Mouse (Mus musculus): ENCODE data around the gene Ccz1. TPM values are rescaled to one million over a fixed set of nuclear protein-coding genes. Genes with fewer than 3 reads are reported as not detected.
"Not testable (repeated sequence)": the region's sequence is repeated elsewhere in the genome, so short reads cannot be mapped to it uniquely, and the experiment has no call there.

The Ccz1 gene
- polyA plus RNA-seq, 1 experiment from 2014 or later: 93.1 TPM

DNA sequence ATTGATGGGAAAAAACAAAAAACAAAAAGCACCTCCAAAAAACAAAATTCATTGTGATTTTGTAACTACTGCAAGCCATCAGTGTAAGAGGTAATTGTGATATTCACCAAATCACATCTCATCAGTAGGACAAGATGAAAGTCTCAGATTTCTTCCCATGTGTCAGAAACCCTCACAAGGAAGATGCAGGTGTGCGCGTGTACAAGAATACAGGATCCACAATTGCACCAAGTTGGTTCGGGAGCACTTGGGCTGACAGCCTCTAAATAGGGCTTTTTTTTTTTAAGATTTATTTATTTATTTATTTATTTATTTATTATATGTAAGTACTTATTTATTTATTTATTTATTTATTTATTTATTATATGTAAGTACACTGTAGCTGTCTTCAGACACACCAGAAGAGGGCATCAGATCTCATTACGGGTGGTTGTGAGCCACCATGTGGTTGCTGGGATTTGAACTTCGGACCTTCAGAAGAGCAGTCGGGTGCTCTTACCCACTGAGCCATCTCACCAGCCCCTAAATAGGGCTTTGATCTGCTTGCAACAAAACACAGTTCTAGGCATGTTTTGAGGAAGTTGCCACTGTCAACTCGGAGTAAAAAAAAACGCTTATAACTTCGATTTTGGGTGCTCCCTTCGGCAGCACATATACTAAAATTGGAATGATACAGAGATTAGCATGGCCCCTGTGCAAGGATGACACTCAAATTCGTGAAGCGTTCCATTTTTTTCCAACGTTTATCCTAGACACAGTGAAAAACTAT is 1.1 kb downstream of the Ccz1 start:
- not testable (repeated sequence) for DNase-seq (ENCODE audit: low spot score); H3K27me3 ChIP-seq (replicated peaks; ENCODE audit: control insufficient read depth, insufficient read depth, low read length); H3K9ac ChIP-seq (ENCODE audit: low read depth, low read length); H3K27ac ChIP-seq (ENCODE audit: low read depth, low read length); H3K4me1 ChIP-seq (replicated peaks; ENCODE audit: control insufficient read depth, insufficient read depth, low read length); H3K9me3 ChIP-seq (ENCODE audit: control insufficient read depth, low read length); ATAC-seq (replicated peaks; ENCODE audit: low FRiP score)
- H3K36me3 ChIP-seq (ENCODE audit: control insufficient read depth, insufficient read depth, low read length): peaks cover 20% of the 10 kb centered on the region; the same call in 1 of the 2 replicates
- H3K4me2 ChIP-seq: peak overlapping the region; percentile 75
- peak overlapping the region; percentile 80 for H3K4me3 ChIP-seq (ENCODE audit: low read depth, low read length)
- WGBS: 41% methylated on average over 12 of the region's 13 CpGs

DNA sequence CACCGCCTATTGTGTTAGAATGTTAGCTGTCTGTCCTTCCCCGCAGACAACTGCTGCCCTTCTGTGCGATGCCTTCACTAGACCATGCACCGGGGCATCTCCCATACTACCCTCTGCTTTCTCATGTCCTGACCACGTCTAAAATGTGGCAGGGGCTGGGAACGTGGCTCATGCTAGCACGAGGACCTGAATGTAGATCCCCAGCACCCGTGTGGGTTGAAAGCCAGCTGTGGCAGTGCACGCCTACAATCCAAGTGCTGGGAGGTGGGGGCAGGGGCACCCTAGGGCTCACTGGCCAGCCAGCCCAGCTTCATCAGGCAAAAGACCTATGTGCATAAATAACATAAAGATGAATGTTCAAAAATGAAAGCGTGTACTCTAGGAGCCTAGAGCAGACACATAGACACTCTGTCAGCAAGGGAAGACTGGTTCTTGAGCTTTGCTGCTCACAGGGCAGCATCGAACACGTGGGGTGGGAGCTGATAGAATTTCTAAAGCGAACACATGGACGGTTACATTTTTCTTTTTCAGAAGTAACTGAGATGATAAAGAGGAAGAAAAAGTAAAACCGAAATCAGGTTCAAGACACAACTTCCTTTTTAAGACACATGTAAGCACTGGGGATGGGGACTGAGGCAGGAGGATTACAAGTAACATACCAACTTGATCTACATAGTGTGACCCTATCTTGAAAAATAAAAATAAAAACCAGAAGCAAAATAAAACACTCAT is 12.1 kb downstream of the Ccz1 start:
- WGBS: 89% methylated on average over 15 of the region's 15 CpGs
- no peaks in the 10 kb centered on the region for H3K4me1 ChIP-seq (replicated peaks; ENCODE audit: control insufficient read depth, insufficient read depth, low read length)
- no peak overlapping the region for H3K9ac ChIP-seq (ENCODE audit: low read depth, low read length)
- H3K36me3 ChIP-seq (ENCODE audit: control insufficient read depth, insufficient read depth, low read length): peaks cover 42% of the 10 kb centered on the region
- no peak overlapping the region for H3K4me2 ChIP-seq
- no peaks in the 10 kb centered on the region for H3K9me3 ChIP-seq (ENCODE audit: control insufficient read depth, low read length)
- H3K4me3 ChIP-seq (ENCODE audit: low read depth, low read length): no peak overlapping the region
- H3K27ac ChIP-seq (ENCODE audit: low read depth, low read length): no peak overlapping the region
- no peaks in the 10 kb centered on the region for H3K27me3 ChIP-seq (replicated peaks; ENCODE audit: control insufficient read depth, insufficient read depth, low read length)
- ATAC-seq (replicated peaks; ENCODE audit: low FRiP score) (no peak), DNase-seq (ENCODE audit: low spot score) (no peak)

DNA sequence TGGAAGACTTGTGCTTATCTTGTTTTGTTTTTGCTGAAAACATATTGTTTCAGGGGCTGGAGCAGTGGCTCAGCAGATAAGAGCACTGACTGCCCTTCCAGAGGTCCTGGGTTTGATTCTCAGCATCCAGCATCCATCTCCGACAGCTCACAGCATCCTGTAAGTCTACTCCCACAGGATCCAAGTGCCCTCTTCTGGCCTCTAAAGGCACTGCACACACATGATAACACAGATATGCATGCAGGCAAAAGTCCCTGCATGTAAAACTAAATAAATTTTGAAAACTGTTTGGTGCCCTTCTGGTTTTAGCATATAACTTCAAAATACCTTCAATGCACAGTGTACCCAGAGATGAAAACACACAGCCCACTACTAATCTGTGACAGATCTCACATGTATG is 15.3 kb downstream of the Ccz1 start:
- no peak overlapping the region for H3K4me2 ChIP-seq
- peaks cover 46% of the 10 kb centered on the region for H3K36me3 ChIP-seq (ENCODE audit: control insufficient read depth, insufficient read depth, low read length)
- DNase-seq (ENCODE audit: low spot score) (no peak), ATAC-seq (replicated peaks; ENCODE audit: low FRiP score) (no peak)
- H3K9me3 ChIP-seq (ENCODE audit: control insufficient read depth, low read length): no peaks in the 10 kb centered on the region
- no peak overlapping the region for H3K9ac ChIP-seq (ENCODE audit: low read depth, low read length)
- H3K27ac ChIP-seq (ENCODE audit: low read depth, low read length): no peak overlapping the region
- H3K4me1 ChIP-seq (replicated peaks; ENCODE audit: control insufficient read depth, insufficient read depth, low read length): no peaks in the 10 kb centered on the region
- 90% methylated on average over 1 of the region's 1 CpGs for WGBS
- H3K27me3 ChIP-seq (replicated peaks; ENCODE audit: control insufficient read depth, insufficient read depth, low read length): no peaks in the 10 kb centered on the region
- H3K4me3 ChIP-seq (ENCODE audit: low read depth, low read length): no peak overlapping the region

DNA sequence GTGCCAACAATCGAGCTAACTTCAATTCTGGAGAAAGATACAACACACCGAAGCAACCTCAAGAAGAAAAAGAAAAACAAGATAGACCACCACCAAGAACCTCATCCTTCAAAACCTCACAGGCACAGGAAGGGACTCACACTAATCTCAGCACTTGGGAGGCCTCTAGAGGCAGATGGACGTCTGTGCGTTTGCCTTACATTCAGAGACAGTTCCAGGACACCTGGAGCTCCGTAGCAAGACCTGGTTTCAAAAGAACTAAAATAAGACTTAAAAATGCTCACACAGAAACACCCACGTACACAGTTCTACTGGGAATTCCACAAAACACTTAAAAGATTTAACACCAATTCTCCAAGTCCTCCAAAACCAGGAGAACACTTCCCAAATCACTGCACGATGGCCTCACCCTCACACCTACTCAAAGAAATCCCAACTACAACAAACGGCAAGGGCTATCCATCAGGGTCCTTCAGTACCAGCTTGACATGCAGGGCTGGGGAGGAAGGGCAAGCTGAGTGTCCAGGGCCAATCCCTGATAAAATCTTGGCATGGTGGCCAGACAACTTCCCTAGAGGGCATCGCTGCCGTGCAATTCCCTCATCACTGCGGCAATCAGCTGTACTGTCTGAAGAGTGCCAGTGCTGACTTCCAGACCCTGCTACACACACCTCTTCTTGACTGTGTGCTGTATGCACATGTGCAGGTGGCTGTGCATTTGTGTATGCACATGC is 19.9 kb downstream of the Ccz1 start:
- Histone ChIP-seq H3K36me3 (ENCODE audit: control insufficient read depth, insufficient read depth, low read length) (peaks cover 50% of the 10 kb centered on the region), H3K4me1 (replicated peaks; ENCODE audit: control insufficient read depth, insufficient read depth, low read length) (no peaks in the 10 kb centered on the region), H3K27me3 (replicated peaks; ENCODE audit: control insufficient read depth, insufficient read depth, low read length) (no peaks in the 10 kb centered on the region), H3K9ac (ENCODE audit: low read depth, low read length) (no peak overlapping the region), H3K4me3 (ENCODE audit: low read depth, low read length) (no peak overlapping the region), H3K4me2 (no peak overlapping the region), H3K27ac (ENCODE audit: low read depth, low read length) (no peak overlapping the region), H3K9me3 (ENCODE audit: control insufficient read depth, low read length) (no peaks in the 10 kb centered on the region)
- 74% methylated on average over 11 of the region's 11 CpGs for WGBS
- DNase-seq (ENCODE audit: low spot score): no peak
- ATAC-seq (replicated peaks; ENCODE audit: low FRiP score): no peak

DNA sequence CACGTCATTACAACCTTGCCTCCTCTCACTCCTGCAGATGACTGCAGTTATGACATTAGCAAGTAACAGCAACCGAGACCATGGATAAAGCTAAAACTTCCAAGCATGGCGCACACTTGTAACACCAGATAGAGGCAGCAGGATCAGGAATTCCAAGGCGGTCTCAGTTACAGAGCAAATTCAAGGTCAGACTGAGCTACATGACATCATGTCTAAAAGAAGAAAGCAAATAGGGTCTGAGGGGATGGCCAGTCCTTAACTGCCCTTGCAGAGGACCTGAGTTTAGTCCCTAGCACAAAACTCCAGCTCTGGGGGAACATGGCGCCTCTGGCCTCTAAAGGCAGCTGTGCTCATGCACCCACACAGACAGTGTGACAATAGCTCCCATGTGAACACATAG is 20.8 kb downstream of the Ccz1 start:
- no peak overlapping the region for H3K27ac ChIP-seq (ENCODE audit: low read depth, low read length)
- no peak overlapping the region for H3K4me2 ChIP-seq
- H3K27me3 ChIP-seq (replicated peaks; ENCODE audit: control insufficient read depth, insufficient read depth, low read length): no peaks in the 10 kb centered on the region
- WGBS: 95% methylated on average over 5 of the region's 5 CpGs
- no peak overlapping the region for H3K9ac ChIP-seq (ENCODE audit: low read depth, low read length)
- DNase-seq (ENCODE audit: low spot score) (no peak), ATAC-seq (replicated peaks; ENCODE audit: low FRiP score) (no peak)
- no peaks in the 10 kb centered on the region for H3K4me1 ChIP-seq (replicated peaks; ENCODE audit: control insufficient read depth, insufficient read depth, low read length)
- no peak overlapping the region for H3K4me3 ChIP-seq (ENCODE audit: low read depth, low read length)
- no peaks in the 10 kb centered on the region for H3K9me3 ChIP-seq (ENCODE audit: control insufficient read depth, low read length)
- H3K36me3 ChIP-seq (ENCODE audit: control insufficient read depth, insufficient read depth, low read length): peaks cover 44% of the 10 kb centered on the region; the same call in 1 of the 2 replicates

DNA sequence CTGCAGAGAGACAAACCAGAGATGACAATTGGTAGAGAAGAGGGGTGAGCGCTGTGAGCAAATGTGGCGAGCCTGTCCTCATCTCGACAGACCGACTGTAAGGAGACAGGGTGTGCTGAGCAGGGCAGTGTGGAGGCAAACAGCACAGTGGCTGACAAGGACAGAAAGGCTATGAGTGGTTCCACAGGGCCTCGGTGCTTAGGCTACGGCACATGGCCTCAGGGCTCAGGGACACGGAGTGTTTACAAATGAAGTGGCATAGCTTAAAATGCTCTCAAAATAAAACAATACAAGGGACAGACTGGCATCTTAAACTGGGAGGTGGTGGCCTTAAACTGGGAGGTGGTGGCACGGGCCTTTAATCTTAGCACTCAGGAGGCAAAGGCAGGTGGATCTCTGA is 21.4 kb downstream of the Ccz1 start:
- WGBS: 88% methylated on average over 8 of the region's 8 CpGs
- peaks cover 44% of the 10 kb centered on the region; the same call in 1 of the 2 replicates for H3K36me3 ChIP-seq (ENCODE audit: control insufficient read depth, insufficient read depth, low read length)
- no peak overlapping the region for H3K4me2 ChIP-seq
- no peak overlapping the region for H3K4me3 ChIP-seq (ENCODE audit: low read depth, low read length)
- no peak for DNase-seq (ENCODE audit: low spot score)
- no peaks in the 10 kb centered on the region for H3K9me3 ChIP-seq (ENCODE audit: control insufficient read depth, low read length)
- no peak overlapping the region for H3K9ac ChIP-seq (ENCODE audit: low read depth, low read length)
- no peaks in the 10 kb centered on the region for H3K27me3 ChIP-seq (replicated peaks; ENCODE audit: control insufficient read depth, insufficient read depth, low read length)
- ATAC-seq (replicated peaks; ENCODE audit: low FRiP score): no peak
- no peaks in the 10 kb centered on the region for H3K4me1 ChIP-seq (replicated peaks; ENCODE audit: control insufficient read depth, insufficient read depth, low read length)
- no peak overlapping the region for H3K27ac ChIP-seq (ENCODE audit: low read depth, low read length)

DNA sequence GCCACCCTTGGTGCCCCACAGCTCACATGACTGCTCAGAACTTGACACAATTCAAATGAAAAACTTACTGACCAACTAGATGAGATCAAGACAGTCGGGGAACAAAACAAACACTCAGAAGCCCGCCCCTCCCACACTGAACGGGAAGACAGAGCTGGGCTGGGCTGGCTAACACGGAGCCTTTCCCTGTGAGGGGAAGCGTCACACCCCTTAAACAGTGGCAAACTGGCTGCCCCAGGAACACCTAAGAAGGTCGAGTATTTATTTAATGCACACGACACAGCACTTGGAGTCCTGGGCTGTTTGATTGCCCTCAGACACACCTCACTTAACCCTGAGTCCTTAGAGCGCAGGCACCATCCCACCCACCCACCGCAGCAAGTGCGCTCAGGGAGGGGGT is 22.0 kb downstream of the Ccz1 start:
- ATAC-seq (replicated peaks; ENCODE audit: low FRiP score): no peak
- no peak overlapping the region for H3K4me2 ChIP-seq
- H3K4me3 ChIP-seq (ENCODE audit: low read depth, low read length): no peak overlapping the region
- no peak overlapping the region for H3K9ac ChIP-seq (ENCODE audit: low read depth, low read length)
- H3K9me3 ChIP-seq (ENCODE audit: control insufficient read depth, low read length): no peaks in the 10 kb centered on the region
- no peak overlapping the region for H3K27ac ChIP-seq (ENCODE audit: low read depth, low read length)
- DNase-seq (ENCODE audit: low spot score): no peak
- no peaks in the 10 kb centered on the region for H3K27me3 ChIP-seq (replicated peaks; ENCODE audit: control insufficient read depth, insufficient read depth, low read length)
- no peaks in the 10 kb centered on the region for H3K4me1 ChIP-seq (replicated peaks; ENCODE audit: control insufficient read depth, insufficient read depth, low read length)
- H3K36me3 ChIP-seq (ENCODE audit: control insufficient read depth, insufficient read depth, low read length): peaks cover 45% of the 10 kb centered on the region; the same call in 1 of the 2 replicates
- WGBS: 86% methylated on average over 10 of the region's 10 CpGs

DNA sequence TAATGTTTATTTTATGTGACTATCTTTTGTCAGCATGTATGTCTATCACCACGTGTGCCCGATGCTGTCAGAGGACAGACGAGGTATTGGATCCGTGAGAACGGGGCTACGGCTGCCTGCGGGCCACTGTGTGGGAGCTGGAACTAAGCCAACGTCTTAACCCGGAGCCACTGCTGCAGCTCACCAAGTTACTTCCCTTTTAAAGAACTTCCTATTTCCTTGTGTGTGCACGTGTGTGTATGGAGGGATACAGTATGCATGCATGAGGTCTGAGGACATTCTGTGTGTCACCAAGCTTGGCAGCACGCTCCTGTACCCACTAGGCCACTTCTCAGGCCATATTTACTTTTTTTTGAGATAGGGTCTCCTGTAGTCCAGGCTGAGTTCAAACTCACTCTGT is 24.6 kb downstream of the Ccz1 start:
- Histone ChIP-seq H3K4me1 (replicated peaks; ENCODE audit: control insufficient read depth, insufficient read depth, low read length) (no peaks in the 10 kb centered on the region), H3K9me3 (ENCODE audit: control insufficient read depth, low read length) (no peaks in the 10 kb centered on the region), H3K4me3 (ENCODE audit: low read depth, low read length) (no peak overlapping the region), H3K9ac (ENCODE audit: low read depth, low read length) (no peak overlapping the region), H3K27me3 (replicated peaks; ENCODE audit: control insufficient read depth, insufficient read depth, low read length) (no peaks in the 10 kb centered on the region), H3K27ac (ENCODE audit: low read depth, low read length) (no peak overlapping the region), H3K36me3 (ENCODE audit: control insufficient read depth, insufficient read depth, low read length) (peaks cover 50% of the 10 kb centered on the region; the same call in 1 of the 2 replicates), H3K4me2 (no peak overlapping the region)
- no peak for DNase-seq (ENCODE audit: low spot score)
- 76% methylated on average over 11 of the region's 11 CpGs for WGBS
- no peak for ATAC-seq (replicated peaks; ENCODE audit: low FRiP score)

All from liver, embryonic 11.5 days (tissue).